Mouse (Mus musculus) E14TG2a.4 (cell line): Measurements from ENCODE around the gene Spock2.
A peak's percentile ranks its signal among the peaks of the same experiment; 100 is the strongest.

ENCODE experiments used
- CTCF ChIP-seq: conservative IDR thresholded peaks from 2 replicates; pipeline ENCODE4 v1.5.1; 2014; ENCODE audit warnings: low read length
- NANOG ChIP-seq: IDR thresholded peaks from 2 replicates; pipeline ENCODE4 v1.6.1; 2014; ENCODE audit warnings: borderline replicate concordance, low read length, mixed read lengths

DNA sequence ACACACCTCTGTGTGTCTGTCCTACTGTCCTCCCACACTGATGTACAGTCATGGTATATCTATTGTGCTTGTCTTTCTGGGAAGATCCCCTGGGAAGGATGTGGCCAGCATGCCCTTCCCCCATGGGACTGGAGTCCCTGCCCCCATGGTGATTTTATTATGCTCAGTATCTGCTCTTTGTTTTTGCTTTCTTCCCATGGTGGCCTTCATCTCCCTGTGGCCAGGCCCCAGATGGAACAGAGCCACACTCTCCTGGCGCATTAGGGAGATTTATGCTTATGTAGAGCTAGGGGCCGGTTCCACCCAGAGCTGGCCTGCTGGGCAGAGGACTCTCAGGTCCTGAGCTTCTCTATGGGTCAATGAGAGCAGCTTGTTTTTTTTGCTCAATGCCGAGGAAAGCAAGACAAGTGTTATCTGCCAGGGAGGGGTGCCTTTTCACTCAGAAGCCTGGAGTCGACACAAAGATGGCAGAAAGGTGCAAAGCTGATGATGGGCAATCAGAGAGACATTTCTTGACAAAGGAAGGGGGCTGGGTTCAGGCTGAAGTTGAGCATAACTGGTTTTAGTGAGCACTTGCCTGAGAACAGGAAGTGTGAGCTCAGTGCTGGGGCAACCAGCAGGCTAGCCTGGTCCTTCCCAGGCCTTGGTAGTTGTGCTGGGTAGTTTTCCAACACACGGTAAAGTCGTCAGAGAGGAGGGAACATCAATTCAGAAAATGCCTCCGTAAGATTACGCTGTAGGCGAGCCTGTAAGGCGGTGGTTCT lies 64.5 kb downstream of the Spock2 start:
- TF ChIP-seq CTCF: no peak
- TF ChIP-seq NANOG: peak; percentile 65; the same call in 1 of the 2 replicates
